Mouse (Mus musculus): ENCODE data around the gene Sorl1.

The Sorl1 gene

DNA sequence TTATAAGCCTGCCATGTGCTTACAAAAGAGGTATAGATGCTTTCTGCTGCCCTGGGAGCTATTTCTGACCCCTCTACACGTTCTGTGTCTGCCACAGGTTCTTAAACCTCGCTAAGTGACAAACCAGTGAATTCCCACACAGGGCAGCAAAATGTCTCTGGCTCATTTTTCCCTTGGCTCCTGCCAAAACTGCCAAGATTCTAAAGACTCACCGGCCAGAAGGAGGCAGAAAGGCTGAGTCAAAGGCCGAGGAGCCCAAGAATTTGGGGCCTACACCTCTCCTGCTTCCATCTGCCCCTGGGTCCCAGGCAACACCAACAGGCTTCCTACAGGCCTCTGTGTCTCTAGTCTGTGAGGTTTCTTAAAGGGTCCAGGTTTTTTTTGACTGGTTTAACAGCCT, 198.4 kb downstream of the Sorl1 start:
- no peak for DNase-seq (ENCODE audit: low read depth, low spot score)

- DNase-seq (ENCODE audit: low read depth, low spot score) = no peak
These were observed 200.0 kb downstream of the Sorl1 start for GRCm38 (mm10) chr9:41924140-41924539.

GRCm38 (mm10) chr9:41922416-41922815, 201.7 kb downstream of the Sorl1 start:
- DNase-seq (ENCODE audit: low read depth, low spot score) = no peak

GRCm38 (mm10) chr9:41918657-41919380, 205.3 kb downstream of the Sorl1 start:
- no peak for DNase-seq (ENCODE audit: low read depth, low spot score)

- no peak for DNase-seq (ENCODE audit: low read depth, low spot score)
These were observed 205.9 kb downstream of the Sorl1 start for GRCm38 (mm10) chr9:41918155-41918554.

GRCm38 (mm10) chr9:41915571-41915970, 208.5 kb downstream of the Sorl1 start:
- DNase-seq (ENCODE audit: low read depth, low spot score) = no peak

Measured in c-Kit-negative CD71-positive TER-119-positive erythroid progenitor cells, embryonic 14.5 days (primary cell).